Mouse (Mus musculus): ENCODE results near the gene Ldb3. TPM values are rescaled to one million over a fixed set of nuclear protein-coding genes. Genes with fewer than 3 reads are reported as not detected.

Ldb3 gene
- polyA plus RNA-seq, 1 experiment from 2014 or later: 0.87 TPM

- Histone ChIP-seq H3K4me1 (replicated peaks) (peaks cover 6% of the 10 kb centered on the region; the same call in 1 of the 2 replicates), H3K4me2 (no peak overlapping the region), H3K9ac (no peak overlapping the region), H3K4me3 (no peak overlapping the region), H3K9me3 (no peaks in the 10 kb centered on the region), H3K27ac (replicated peaks) (no peak overlapping the region), H3K36me3 (no peaks in the 10 kb centered on the region), H3K27me3 (no peaks in the 10 kb centered on the region)
- 84% methylated on average over 4 of the region's 4 CpGs for WGBS
- no peak for ATAC-seq (ENCODE audit: low read depth)
Observed at GRCm38 (mm10) chr14:34568626-34569025, 19.9 kb downstream of the Ldb3 start.

GRCm38 (mm10) chr14:34567697-34568096 lies 20.8 kb downstream of the Ldb3 start:
- no peak overlapping the region for H3K9ac ChIP-seq
- no peak overlapping the region for H3K4me2 ChIP-seq
- H3K9me3 ChIP-seq: no peaks in the 10 kb centered on the region
- H3K4me3 ChIP-seq: no peak overlapping the region
- H3K27me3 ChIP-seq: no peaks in the 10 kb centered on the region
- H3K4me1 ChIP-seq (replicated peaks): peaks cover 6% of the 10 kb centered on the region; the same call in 1 of the 2 replicates
- 73% methylated on average over 5 of the region's 5 CpGs for WGBS
- no peak for ATAC-seq (ENCODE audit: low read depth)
- H3K36me3 ChIP-seq: no peaks in the 10 kb centered on the region
- H3K27ac ChIP-seq (replicated peaks): no peak overlapping the region

- Histone ChIP-seq H3K4me2 (no peak overlapping the region), H3K4me1 (replicated peaks) (peaks cover 6% of the 10 kb centered on the region; the same call in 1 of the 2 replicates), H3K9ac (no peak overlapping the region), H3K27ac (replicated peaks) (no peak overlapping the region), H3K27me3 (no peaks in the 10 kb centered on the region), H3K4me3 (no peak overlapping the region), H3K9me3 (no peaks in the 10 kb centered on the region), H3K36me3 (no peaks in the 10 kb centered on the region)
- no peak for ATAC-seq (ENCODE audit: low read depth)
- 94% methylated on average over 7 of the region's 7 CpGs for WGBS
Observed at GRCm38 (mm10) chr14:34566530-34566929, 22.0 kb downstream of the Ldb3 start.

- Histone ChIP-seq H3K27ac (replicated peaks) (no peak overlapping the region), H3K4me2 (no peak overlapping the region), H3K27me3 (no peaks in the 10 kb centered on the region), H3K4me1 (replicated peaks) (peaks cover 6% of the 10 kb centered on the region; the same call in 1 of the 2 replicates), H3K36me3 (no peaks in the 10 kb centered on the region), H3K9ac (no peak overlapping the region), H3K4me3 (no peak overlapping the region), H3K9me3 (no peaks in the 10 kb centered on the region)
- WGBS: 71% methylated on average over 17 of the region's 17 CpGs
- ATAC-seq (ENCODE audit: low read depth): no peak
Observed at GRCm38 (mm10) chr14:34565711-34566110, 22.8 kb downstream of the Ldb3 start.

GRCm38 (mm10) chr14:34564646-34565045 lies 23.8 kb downstream of the Ldb3 start:
- Histone ChIP-seq H3K9me3 (no peaks in the 10 kb centered on the region), H3K4me1 (replicated peaks) (peaks cover 5% of the 10 kb centered on the region; the same call in 1 of the 2 replicates), H3K36me3 (no peaks in the 10 kb centered on the region), H3K4me3 (no peak overlapping the region), H3K9ac (no peak overlapping the region), H3K27me3 (no peaks in the 10 kb centered on the region), H3K4me2 (no peak overlapping the region), H3K27ac (replicated peaks) (no peak overlapping the region)
- no peak for ATAC-seq (ENCODE audit: low read depth)
- 61% methylated on average over 5 of the region's 5 CpGs for WGBS

- Histone ChIP-seq H3K9me3 (no peaks in the 10 kb centered on the region), H3K9ac (no peak overlapping the region), H3K36me3 (no peaks in the 10 kb centered on the region), H3K4me2 (no peak overlapping the region), H3K27me3 (no peaks in the 10 kb centered on the region), H3K27ac (replicated peaks) (no peak overlapping the region), H3K4me3 (no peak overlapping the region), H3K4me1 (replicated peaks) (no peaks in the 10 kb centered on the region)
- WGBS: 19% methylated on average over 2 of the region's 2 CpGs
- ATAC-seq (ENCODE audit: low read depth): no peak
Observed at GRCm38 (mm10) chr14:34562393-34562792, 26.1 kb downstream of the Ldb3 start.

GRCm38 (mm10) chr14:34561647-34562046 lies 26.8 kb downstream of the Ldb3 start:
- WGBS: 90% methylated on average over 8 of the region's 8 CpGs
- no peak for ATAC-seq (ENCODE audit: low read depth)
- Histone ChIP-seq H3K27me3 (no peaks in the 10 kb centered on the region), H3K27ac (replicated peaks) (no peak overlapping the region), H3K9me3 (no peaks in the 10 kb centered on the region), H3K9ac (no peak overlapping the region), H3K4me3 (no peak overlapping the region), H3K36me3 (no peaks in the 10 kb centered on the region), H3K4me1 (replicated peaks) (no peaks in the 10 kb centered on the region), H3K4me2 (no peak overlapping the region)

- ATAC-seq (ENCODE audit: low read depth): no peak
- no peak overlapping the region for H3K4me2 ChIP-seq
Observed at GRCm38 (mm10) chr14:34558947-34559346, 29.5 kb downstream of the Ldb3 start.

GRCm38 (mm10) chr14:34555211-34555610 lies 33.3 kb downstream of the Ldb3 start:
- H3K9me3 ChIP-seq: no peaks in the 10 kb centered on the region
- no peak overlapping the region for H3K27ac ChIP-seq (replicated peaks)
- no peaks in the 10 kb centered on the region for H3K27me3 ChIP-seq
- no peaks in the 10 kb centered on the region for H3K4me1 ChIP-seq (replicated peaks)
- 56% methylated on average over 13 of the region's 13 CpGs for WGBS
- H3K9ac ChIP-seq: no peak overlapping the region
- no peak overlapping the region for H3K4me3 ChIP-seq
- no peak overlapping the region for H3K4me2 ChIP-seq
- ATAC-seq (ENCODE audit: low read depth): 0 out of 2 replicates have a peak, but pooled peaks have one; percentile 27
- no peaks in the 10 kb centered on the region for H3K36me3 ChIP-seq

More at GRCm38 (mm10) chr14:34558947-34559346, 29.5 kb downstream of the Ldb3 start:
- 87% methylated on average over 9 of the region's 9 CpGs for WGBS
- no peaks in the 10 kb centered on the region for H3K36me3 ChIP-seq
- H3K27ac ChIP-seq (replicated peaks): no peak overlapping the region
- H3K4me3 ChIP-seq: no peak overlapping the region
- no peak overlapping the region for H3K9ac ChIP-seq
- no peaks in the 10 kb centered on the region for H3K9me3 ChIP-seq
- H3K4me1 ChIP-seq (replicated peaks): no peaks in the 10 kb centered on the region
- no peaks in the 10 kb centered on the region for H3K27me3 ChIP-seq

GRCm38 (mm10) chr14:34554047-34554446 lies 34.4 kb downstream of the Ldb3 start:
- Histone ChIP-seq H3K27me3 (no peaks in the 10 kb centered on the region), H3K9me3 (no peaks in the 10 kb centered on the region), H3K27ac (replicated peaks) (no peak overlapping the region), H3K4me3 (no peak overlapping the region), H3K9ac (no peak overlapping the region), H3K4me1 (replicated peaks) (0 out of 2 replicates have a peak, but pooled peaks cover 2% of the 10 kb centered on the region), H3K36me3 (no peaks in the 10 kb centered on the region), H3K4me2 (no peak overlapping the region)
- 77% methylated on average over 3 of the region's 3 CpGs for WGBS
- no peak for ATAC-seq (ENCODE audit: low read depth)

GRCm38 (mm10) chr14:34553470-34553869 lies 35.0 kb downstream of the Ldb3 start:
- H3K27me3 ChIP-seq: no peaks in the 10 kb centered on the region
- no peaks in the 10 kb centered on the region for H3K9me3 ChIP-seq
- H3K36me3 ChIP-seq: no peaks in the 10 kb centered on the region
- peaks cover 4% of the 10 kb centered on the region; the same call in 1 of the 2 replicates for H3K4me1 ChIP-seq (replicated peaks)
- no peak overlapping the region for H3K9ac ChIP-seq
- ATAC-seq (ENCODE audit: low read depth): no peak
- H3K4me2 ChIP-seq: no peak overlapping the region
- H3K27ac ChIP-seq (replicated peaks): no peak overlapping the region
- 91% methylated on average over 6 of the region's 6 CpGs for WGBS
- H3K4me3 ChIP-seq: no peak overlapping the region

GRCm38 (mm10) chr14:34552226-34552625 lies 36.3 kb downstream of the Ldb3 start:
- ATAC-seq (ENCODE audit: low read depth): no peak
- H3K4me1 ChIP-seq (replicated peaks): peaks cover 11% of the 10 kb centered on the region
- no peak overlapping the region for H3K27ac ChIP-seq (replicated peaks)
- H3K9me3 ChIP-seq: no peaks in the 10 kb centered on the region
- 90% methylated on average over 5 of the region's 5 CpGs for WGBS
- no peak overlapping the region for H3K4me2 ChIP-seq
- no peaks in the 10 kb centered on the region for H3K27me3 ChIP-seq
- no peak overlapping the region for H3K9ac ChIP-seq
- no peaks in the 10 kb centered on the region for H3K36me3 ChIP-seq
- H3K4me3 ChIP-seq: no peak overlapping the region

GRCm38 (mm10) chr14:34549004-34549671 lies 39.3 kb downstream of the Ldb3 start:
- ATAC-seq (ENCODE audit: low read depth): peak; percentile 98
- Histone ChIP-seq H3K4me1 (replicated peaks) (peaks cover 11% of the 10 kb centered on the region), H3K4me3 (peak overlapping the region; percentile 84), H3K9me3 (no peaks in the 10 kb centered on the region), H3K4me2 (peak overlapping the region; percentile 88), H3K36me3 (no peaks in the 10 kb centered on the region), H3K27ac (replicated peaks) (peak overlapping the region; percentile 85), H3K27me3 (peaks cover 4% of the 10 kb centered on the region; the same call in 1 of the 2 replicates), H3K9ac (peak overlapping the region; percentile 93)
- under 1% methylated on average over 54 of the region's 55 CpGs for WGBS
